Mouse (Mus musculus) Muller cell, postnatal 12 days (primary cell): Measurements from ENCODE around the gene Ddx3x.
"Not testable (repeated sequence)": the region's sequence is repeated elsewhere in the genome, so short reads cannot be mapped to it uniquely, and the experiment has no call there.

Experiments used
- DNase-seq: peaks from one replicate; pipeline ENCODE4 v3.0.0-alpha.2; 2015; ENCODE audit errors: inconsistent ontology term

Gene Ddx3x

GRCm38 (mm10) chrX:13280409-13281328 lies at the start of gene Ddx3x:
TSS of gene Ddx3x (plus strand) at chrX:13280970.
- DNase-seq, result peak; percentile 97

- no peak for DNase-seq
Observed at GRCm38 (mm10) chrX:13231243-13231642, 49.5 kb upstream of the Ddx3x start.

GRCm38 (mm10) chrX:13232834-13233233 lies 47.9 kb upstream of the Ddx3x start:
- not testable (repeated sequence) for DNase-seq

DNA sequence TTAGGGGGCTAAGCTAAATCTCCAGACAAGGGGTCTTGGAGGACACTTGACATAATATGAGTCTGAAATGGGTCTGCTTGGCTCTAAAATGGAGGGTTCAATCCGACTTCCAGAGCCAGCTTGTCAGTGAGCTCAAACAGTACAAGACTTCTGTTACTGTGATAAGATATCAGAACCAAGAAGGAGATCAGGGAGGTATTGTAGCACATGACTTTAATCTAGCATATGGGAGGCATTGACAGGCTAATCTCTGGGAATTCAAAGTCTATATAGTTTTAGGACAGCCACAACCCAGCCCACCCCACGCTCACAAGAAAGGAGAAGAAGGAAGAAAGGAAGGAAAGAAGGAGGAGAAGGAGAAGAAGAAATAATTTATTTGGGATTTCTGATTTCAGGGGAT lies 47.1 kb upstream of the Ddx3x start:
- DNase-seq, result no peak

DNA sequence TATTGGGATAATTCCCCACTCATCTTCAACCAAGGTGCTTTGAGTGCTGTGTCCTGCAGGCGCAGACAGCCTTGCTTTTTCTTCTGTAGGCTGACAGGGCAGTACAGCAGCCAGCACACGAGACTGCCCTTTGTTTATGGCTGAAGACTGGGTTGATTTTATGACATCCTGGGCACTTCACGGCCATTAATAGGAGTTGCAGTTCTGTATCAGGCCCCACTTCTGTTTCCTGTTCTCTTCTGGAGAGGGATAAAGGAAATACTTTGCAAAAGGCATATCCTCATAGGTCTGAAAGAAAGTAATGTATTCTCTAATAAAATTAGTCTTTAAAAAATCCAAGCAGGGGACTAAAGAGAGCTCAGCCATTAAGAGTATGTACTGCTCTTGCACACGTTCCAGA lies 46.1 kb upstream of the Ddx3x start:
- no peak for DNase-seq

DNA sequence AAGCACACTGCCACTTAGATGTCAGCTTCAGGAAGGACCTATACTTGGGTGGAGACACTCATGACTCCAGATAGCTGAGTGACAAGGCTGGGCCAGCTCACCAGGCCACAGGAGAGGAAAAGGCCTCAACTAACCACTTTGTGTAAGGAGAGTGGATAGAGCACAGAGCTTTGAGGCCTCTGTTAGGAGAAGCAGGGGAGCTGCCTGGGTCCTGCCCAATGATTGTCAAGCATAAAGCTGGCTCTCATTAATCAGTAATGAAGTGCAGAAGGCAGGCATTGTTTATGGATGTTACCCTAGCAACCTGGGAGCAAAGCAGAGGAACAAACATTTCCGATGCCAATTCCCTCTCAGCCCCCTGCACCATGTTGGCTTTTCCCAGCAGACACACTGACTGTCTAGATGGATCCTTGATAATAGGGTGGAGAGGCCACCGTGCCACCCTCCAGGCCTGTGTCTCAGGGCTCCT lies 44.6 kb upstream of the Ddx3x start:
- peak; percentile 13 for DNase-seq

DNA sequence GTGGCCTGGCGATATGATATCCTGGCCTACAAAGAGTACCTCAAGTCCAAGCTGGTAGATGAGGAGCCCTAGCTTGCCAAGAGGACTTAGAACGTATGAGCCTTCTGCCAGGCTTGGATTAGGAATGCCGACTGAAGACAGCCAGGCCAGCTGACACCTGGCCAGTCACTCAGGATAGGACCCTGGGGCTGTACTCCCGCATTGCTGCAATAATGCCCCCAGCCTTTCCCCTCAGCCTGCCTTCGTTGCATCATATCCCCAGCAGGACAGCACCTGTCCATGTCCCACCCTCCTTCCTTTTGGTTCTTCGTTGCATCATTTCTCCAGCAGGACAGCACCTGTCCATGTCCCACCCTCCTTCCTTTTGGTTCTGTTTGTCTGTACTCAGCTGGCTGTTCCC lies 41.3 kb upstream of the Ddx3x start:
- DNase-seq, result no peak

GRCm38 (mm10) chrX:13240646-13241425 lies 39.9 kb upstream of the Ddx3x start:
- no peak for DNase-seq

DNA sequence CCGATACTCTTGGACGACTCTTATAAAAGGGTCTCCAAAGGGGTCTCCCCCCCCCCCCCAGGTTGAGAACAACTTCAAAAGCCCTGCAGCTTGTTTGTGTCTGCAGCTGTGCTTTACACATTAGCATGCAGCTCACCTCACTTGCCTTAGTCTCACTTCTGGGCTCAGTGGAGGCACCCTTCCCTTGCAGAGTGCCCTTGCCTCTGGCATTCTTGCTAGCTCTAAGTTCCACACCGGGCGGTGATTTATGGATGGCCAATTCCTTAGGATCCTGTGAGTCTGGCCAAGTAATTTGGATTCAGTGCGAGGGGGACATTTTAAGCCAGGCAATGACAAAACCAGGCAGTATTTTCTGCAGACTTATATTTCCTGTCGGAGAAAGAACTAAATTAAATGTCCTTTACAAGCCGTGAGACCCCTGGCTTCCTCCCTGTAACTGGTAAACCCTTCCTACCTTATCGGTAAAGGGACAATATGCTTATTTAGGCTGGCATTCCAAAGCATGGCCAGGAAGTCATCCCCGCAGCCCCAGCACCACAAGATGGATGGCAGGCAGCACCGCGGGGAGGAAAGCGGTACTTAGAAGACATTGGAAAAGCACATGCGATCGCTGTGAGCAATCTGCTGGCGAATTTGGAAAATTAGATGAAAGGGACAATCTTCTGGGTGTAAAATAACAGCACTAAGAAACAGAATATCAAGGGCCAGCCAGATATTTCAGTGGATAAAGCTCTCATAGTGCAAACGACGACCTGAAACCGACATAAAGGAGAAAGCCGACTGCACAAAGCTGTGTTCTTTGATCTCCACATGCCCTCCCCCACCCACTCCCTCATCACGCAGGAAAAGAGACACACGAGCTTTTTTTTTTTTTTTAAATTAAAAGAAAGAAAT lies 39.1 kb upstream of the Ddx3x start:
- DNase-seq, result peak; percentile 15

DNA sequence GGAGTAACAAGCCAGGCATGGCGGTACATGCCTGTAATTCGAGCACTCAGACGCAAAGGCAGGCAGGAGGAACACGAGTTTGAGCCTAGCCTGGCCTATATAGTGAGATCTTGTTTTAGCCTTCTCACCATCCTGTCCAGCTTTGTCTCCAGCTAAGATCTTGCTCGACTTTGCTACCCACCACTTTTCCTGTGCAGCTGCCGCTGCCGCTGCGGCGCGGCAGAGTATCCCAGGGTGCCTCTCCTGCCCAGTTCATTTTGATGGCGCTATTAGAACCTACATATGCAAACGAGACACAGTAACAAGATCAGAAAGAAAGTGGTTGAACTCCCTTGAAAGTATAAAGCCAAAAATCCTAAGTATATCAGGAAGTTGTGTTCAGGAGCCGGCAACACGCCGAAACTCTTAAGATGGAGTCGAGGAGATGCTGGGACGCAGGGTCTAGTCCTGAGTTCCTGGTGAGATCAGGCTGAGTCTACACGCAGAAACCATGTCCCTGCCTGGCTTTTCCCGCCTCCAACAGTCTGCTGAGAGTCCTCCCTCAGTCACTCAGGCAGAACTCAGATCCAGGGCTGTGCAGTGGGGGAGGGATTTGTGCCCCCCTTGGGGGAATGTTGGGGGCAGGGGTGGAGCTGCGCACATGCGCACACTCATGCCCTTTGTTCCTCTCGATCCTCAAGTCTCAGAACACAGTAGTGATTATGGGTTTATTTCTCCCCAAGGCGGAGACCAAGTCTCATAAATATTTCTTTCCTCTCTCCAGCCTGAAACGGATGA lies 38.3 kb upstream of the Ddx3x start:
- DNase-seq, result peak; percentile 86

GRCm38 (mm10) chrX:13243133-13244123 lies 37.3 kb upstream of the Ddx3x start:
- DNase-seq, result no peak

GRCm38 (mm10) chrX:13244588-13244987 lies 36.2 kb upstream of the Ddx3x start:
- no peak for DNase-seq

- no peak for DNase-seq
Observed at GRCm38 (mm10) chrX:13245027-13245426, 35.7 kb upstream of the Ddx3x start.

DNA sequence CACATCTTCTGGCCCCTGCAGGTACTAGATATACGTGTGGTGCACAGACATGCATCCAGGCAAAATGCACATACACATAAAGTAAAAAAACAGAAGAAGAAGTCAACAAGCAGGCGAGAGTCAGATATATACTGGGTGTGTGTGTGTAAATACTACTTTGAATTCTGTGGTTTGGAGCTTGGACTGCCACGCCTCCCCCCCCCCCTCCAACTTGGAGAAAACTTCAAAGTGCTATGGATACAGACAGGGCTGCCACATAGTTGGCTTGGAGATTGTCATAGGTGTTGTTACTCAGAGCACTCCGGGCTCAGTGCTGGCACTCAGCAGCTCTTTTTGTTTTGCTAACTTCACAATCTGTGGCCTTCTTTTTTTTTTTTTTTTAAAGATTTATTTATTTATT lies 29.1 kb upstream of the Ddx3x start:
- no peak for DNase-seq

GRCm38 (mm10) chrX:13254273-13254672 lies 26.5 kb upstream of the Ddx3x start:
- no peak for DNase-seq

GRCm38 (mm10) chrX:13263356-13263755 lies 17.4 kb upstream of the Ddx3x start:
- peak; percentile 18 for DNase-seq

GRCm38 (mm10) chrX:13275519-13276137 lies 5.1 kb upstream of the Ddx3x start:
- DNase-seq, result no peak

GRCm38 (mm10) chrX:13278996-13279395 lies 1.8 kb upstream of the Ddx3x start:
- no peak for DNase-seq

DNA sequence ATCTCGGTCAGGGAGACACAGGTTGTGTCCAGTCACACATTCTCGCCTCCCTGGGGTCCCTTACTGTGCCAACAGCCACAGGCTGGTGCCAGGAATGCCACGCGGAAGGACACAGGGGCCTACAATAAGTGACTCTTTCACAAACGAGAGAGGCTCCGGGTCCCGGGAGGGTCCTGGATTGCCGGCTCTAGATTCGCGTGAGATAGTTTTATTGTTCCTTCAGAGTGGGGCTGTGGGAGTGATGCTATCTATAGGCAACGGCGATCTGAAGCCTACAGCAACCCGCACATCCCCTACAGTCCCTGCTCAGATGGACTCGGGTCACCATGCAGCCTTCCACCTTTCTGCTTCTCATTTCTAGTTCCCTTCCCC lies 747 bp upstream of the Ddx3x start:
- DNase-seq, result peak; percentile 81
